Mouse (Mus musculus) mouse embryonic stem cell (cell line): ENCODE results near the gene Fntb.

Experiments
- in situ Hi-C, 2 experiments: fragments of 300-500 bp; cut with MboI; formaldehyde crosslinking; loops; 1 replicate in 1 of 2; 3 replicates in 1 of 2; pipeline ENCODE4 v1.14.3; 2019 to 2020; ENCODE audit warnings: low sequenced_read_pairs in 2 of 2, low pct_unique_long_range_greater_than_20kb in 1 of 2, mixed read lengths in 1 of 2; ENCODE audit not compliant: unreplicated experiment in 1 of 2

Gene Fntb

GRCm38 (mm10) chr12:76765354-76765851, at the start of gene Fntb, which contains the start of gene Churc1:
Gene Fntb (plus strand): TSS chr12:76765589.
Gene Churc1 (plus strand): TSS chr12:76765538.
- in situ Hi-C loops: no loop called here

- in situ Hi-C loops: no loop called here
Measured at GRCm38 (mm10) chr12:76718384-76718783, 47.0 kb upstream of the Fntb start.

- in situ Hi-C loops: no loop called here
Measured at GRCm38 (mm10) chr12:76720572-76720971, 44.8 kb upstream of the Fntb start.

GRCm38 (mm10) chr12:76722026-76722425, 43.4 kb upstream of the Fntb start:
- in situ Hi-C loops: no loop called here

GRCm38 (mm10) chr12:76727955-76728354, 37.4 kb upstream of the Fntb start:
- in situ Hi-C loops: no loop called here

GRCm38 (mm10) chr12:76750866-76751459, 14.4 kb upstream of the Fntb start:
- in situ Hi-C loops: no loop called here

- in situ Hi-C loops: no loop called here
Measured at GRCm38 (mm10) chr12:76752652-76753318, 12.6 kb upstream of the Fntb start.

- in situ Hi-C loops: no loop called here
Measured at GRCm38 (mm10) chr12:76765901-76766630, 677 bp downstream of the Fntb start.

GRCm38 (mm10) chr12:76770841-76771500, 5.6 kb downstream of the Fntb start:
- in situ Hi-C loops: no loop called here

GRCm38 (mm10) chr12:76771540-76771939, 6.2 kb downstream of the Fntb start:
- in situ Hi-C loops: no loop called here

- in situ Hi-C loops: no loop called here
Measured at GRCm38 (mm10) chr12:76774652-76775051, 9.3 kb downstream of the Fntb start.

GRCm38 (mm10) chr12:76775132-76775531, 9.7 kb downstream of the Fntb start:
- in situ Hi-C loops: no loop called here

GRCm38 (mm10) chr12:76776898-76777297, 11.5 kb downstream of the Fntb start:
- in situ Hi-C loops: no loop called here

GRCm38 (mm10) chr12:76777845-76778244, 12.5 kb downstream of the Fntb start:
- in situ Hi-C loops: no loop called here

GRCm38 (mm10) chr12:76778305-76779083, 13.1 kb downstream of the Fntb start:
- in situ Hi-C loops: no loop called here

GRCm38 (mm10) chr12:76779951-76780350, 14.6 kb downstream of the Fntb start:
- in situ Hi-C loops: no loop called here

- in situ Hi-C loops: no loop called here
Measured at GRCm38 (mm10) chr12:76780639-76781468, 15.5 kb downstream of the Fntb start.
